Mouse (Mus musculus) cerebellum, adult 9-11 months (tissue): Measurements from ENCODE around the gene Rgs6.

Experiments used
- DNase-seq: peaks from one replicate; pipeline ENCODE4 v3.0.0; 2022

Gene Rgs6

GRCm38 (mm10) chr12:82762046-82762445 lies 174.0 kb downstream of the Rgs6 start:
- no peak for DNase-seq

- no peak for DNase-seq
Measured at GRCm38 (mm10) chr12:82768726-82769125, 180.6 kb downstream of the Rgs6 start.

GRCm38 (mm10) chr12:82772215-82772614 lies 184.1 kb downstream of the Rgs6 start:
- no peak for DNase-seq

- DNase-seq, result no peak
Measured at GRCm38 (mm10) chr12:82774576-82774975, 186.5 kb downstream of the Rgs6 start.

- no peak for DNase-seq
Measured at GRCm38 (mm10) chr12:82776686-82777085, 188.6 kb downstream of the Rgs6 start.

- no peak for DNase-seq
Measured at GRCm38 (mm10) chr12:82780936-82781335, 192.8 kb downstream of the Rgs6 start.

GRCm38 (mm10) chr12:82781414-82781813 lies 193.3 kb downstream of the Rgs6 start:
- no peak for DNase-seq

GRCm38 (mm10) chr12:82792122-82792521 lies 204.0 kb downstream of the Rgs6 start:
- no peak for DNase-seq

- no peak for DNase-seq
Measured at GRCm38 (mm10) chr12:82799892-82800291, 211.8 kb downstream of the Rgs6 start.

GRCm38 (mm10) chr12:82801736-82802135 lies 213.6 kb downstream of the Rgs6 start:
- no peak for DNase-seq

- DNase-seq, result no peak
Measured at GRCm38 (mm10) chr12:82802711-82803110, 214.6 kb downstream of the Rgs6 start.

GRCm38 (mm10) chr12:82805167-82805566 lies 217.1 kb downstream of the Rgs6 start:
- no peak for DNase-seq

GRCm38 (mm10) chr12:82810631-82811030 lies 222.5 kb downstream of the Rgs6 start:
- DNase-seq, result no peak

GRCm38 (mm10) chr12:82815982-82816381 lies 227.9 kb downstream of the Rgs6 start:
- DNase-seq, result no peak

- no peak for DNase-seq
Measured at GRCm38 (mm10) chr12:82819328-82819727, 231.2 kb downstream of the Rgs6 start.

- DNase-seq, result no peak
Measured at GRCm38 (mm10) chr12:82819991-82820390, 231.9 kb downstream of the Rgs6 start.

- DNase-seq, result no peak
Measured at GRCm38 (mm10) chr12:82822821-82823620, 234.9 kb downstream of the Rgs6 start.

GRCm38 (mm10) chr12:82830333-82830732 lies 242.2 kb downstream of the Rgs6 start:
- DNase-seq, result no peak

- DNase-seq, result no peak
Measured at GRCm38 (mm10) chr12:82838544-82838943, 250.5 kb downstream of the Rgs6 start.

GRCm38 (mm10) chr12:82841566-82841965 lies 253.5 kb downstream of the Rgs6 start:
- peak; percentile 3 for DNase-seq

GRCm38 (mm10) chr12:82848304-82848872 lies 260.3 kb downstream of the Rgs6 start:
- no peak for DNase-seq

- DNase-seq, result no peak
Measured at GRCm38 (mm10) chr12:82854902-82855301, 266.8 kb downstream of the Rgs6 start.

GRCm38 (mm10) chr12:82855333-82856107 lies 267.4 kb downstream of the Rgs6 start:
- peak; percentile 12 for DNase-seq

GRCm38 (mm10) chr12:82865686-82866085 lies 277.6 kb downstream of the Rgs6 start:
- DNase-seq, result no peak
